Mouse (Mus musculus) limb, embryonic 14.5 days (tissue): ENCODE data around the gene Afg1l. TPM values are rescaled to one million over a fixed set of nuclear protein-coding genes. Genes with fewer than 3 reads are reported as not detected.

Source experiments
- ATAC-seq: fragments of 200-750 bp; cut with Nextera tagmentation; 2 replicates; pipeline ENCODE4 v1.8.0; 2017; ENCODE audit warnings: low read depth, moderate number of reproducible peaks, moderate TSS enrichment; ENCODE audit not compliant: low FRiP score
- DNase-seq: peaks from one replicate; pipeline ENCODE4 v3.0.0-alpha.2; 2015; ENCODE audit warnings: low spot score
- H3K27ac ChIP-seq: fragments of 300-500 bp; sonication (generic); replicated peaks from 2 replicates; pipeline ENCODE4 v1.5.1; 2014; ENCODE audit warnings: low read depth, mild to moderate bottlenecking, low read length, moderate library complexity, mixed read lengths
- H3K27me3 ChIP-seq: fragments of 300-500 bp; sonication (generic); 2 replicates; pipeline ENCODE4 v1.6.1; 2014; ENCODE audit warnings: low read length, mixed read lengths; ENCODE audit not compliant: control insufficient read depth, insufficient read depth
- H3K36me3 ChIP-seq: fragments of 300-500 bp; sonication (generic); 2 replicates; pipeline ENCODE4 v1.6.1; 2014; ENCODE audit warnings: mild to moderate bottlenecking, low read length, moderate library complexity, mixed read lengths; ENCODE audit not compliant: control insufficient read depth, insufficient read depth
- H3K4me1 ChIP-seq: fragments of 300-500 bp; sonication (generic); 2 replicates; pipeline ENCODE4 v1.6.1; 2014; ENCODE audit warnings: antibody characterized with exemption, low read length, mixed read lengths; ENCODE audit not compliant: control insufficient read depth, insufficient read depth
- H3K4me2 ChIP-seq: fragments of 300-500 bp; sonication (generic); replicated peaks from 2 replicates; pipeline ENCODE4 v1.6.1; 2014; ENCODE audit warnings: low read depth, mild to moderate bottlenecking, low read length, moderate library complexity; ENCODE audit not compliant: severe bottlenecking
- H3K4me3 ChIP-seq: fragments of 300-500 bp; sonication (generic); replicated peaks from 2 replicates; pipeline ENCODE4 v1.5.1; 2014; ENCODE audit warnings: low read length
- H3K9ac ChIP-seq: fragments of 300-500 bp; sonication (generic); 2 replicates; pipeline ENCODE4 v1.6.1; 2014; ENCODE audit warnings: mild to moderate bottlenecking, low read depth, low read length, moderate library complexity; ENCODE audit not compliant: severe bottlenecking
- H3K9me3 ChIP-seq: fragments of 300-500 bp; sonication (generic); 2 replicates; pipeline ENCODE4 v1.6.1; 2016; ENCODE audit warnings: low read length; ENCODE audit not compliant: control insufficient read depth
- POLR2A ChIP-seq: fragments of 200-500 bp; IDR thresholded peaks from 2 replicates; pipeline ENCODE4 v1.8.0; 2012; ENCODE audit warnings: inconsistent platforms, mild to moderate bottlenecking, moderate library complexity, borderline replicate concordance; ENCODE audit not compliant: insufficient read depth, insufficient read length; ENCODE audit errors: extremely low read depth
- WGBS: fragments of 180-500 bp; shearing (Covaris S2); extraction: QIAGEN DNeasy Blood & Tissue Kit; methylation state at CpG from one replicate; pipeline ENCODE4 v1.1.7; 2014; 5-methylcytosine and 5-hydroxymethylcytosine counted together
- polyA plus RNA-seq, 2 experiments: library from polyadenylated mRNA; depleted of rRNA in 1 of 2; stranded (reverse) in 1 of 2; unstranded in 1 of 2; fragments of >200 nt; fragmentation: Nextera tagmentation in 1 of 2; extraction: Ambion mirVana in 1 of 2; gene quantifications; 2 replicates each; pipeline versions ENCODE4 v1.2.1 to v1.2.3; 2012 to 2014

The Afg1l gene
- polyA plus RNA-seq, 2 experiments: 5.3 to 5.7 TPM

GRCm38 (mm10) chr10:42390436-42390835 lies 87.9 kb downstream of the Afg1l start:
- WGBS: 79% methylated on average over 11 of the region's 11 CpGs
- no peak for ATAC-seq
- H3K9ac ChIP-seq: no peak overlapping the region

GRCm38 (mm10) chr10:42388181-42388580 lies 90.2 kb downstream of the Afg1l start:
- Histone ChIP-seq H3K36me3 (no peaks in the 10 kb centered on the region), H3K9me3 (no peaks in the 10 kb centered on the region), H3K4me1 (no peaks in the 10 kb centered on the region), H3K9ac (no peak overlapping the region), H3K27me3 (no peaks in the 10 kb centered on the region), H3K27ac (no peak overlapping the region), H3K4me3 (no peak overlapping the region), H3K4me2 (no peak overlapping the region)
- no peak for TF ChIP-seq POLR2A
- no peak for ATAC-seq
- no peak for DNase-seq

More at GRCm38 (mm10) chr10:42390436-42390835, 87.9 kb downstream of the Afg1l start:
- no peak for DNase-seq
- no peaks in the 10 kb centered on the region for H3K36me3 ChIP-seq
- no peaks in the 10 kb centered on the region for H3K4me1 ChIP-seq
- no peak overlapping the region for H3K27ac ChIP-seq
- H3K9me3 ChIP-seq: no peaks in the 10 kb centered on the region
- no peak overlapping the region for H3K4me3 ChIP-seq
- TF ChIP-seq POLR2A: no peak
- H3K4me2 ChIP-seq: no peak overlapping the region
- H3K27me3 ChIP-seq: no peaks in the 10 kb centered on the region

GRCm38 (mm10) chr10:42384946-42385644 lies 93.3 kb downstream of the Afg1l start:
- DNase-seq (no peak), ATAC-seq (no peak)
- TF ChIP-seq POLR2A: no peak
- Histone ChIP-seq H3K27me3 (no peaks in the 10 kb centered on the region), H3K4me3 (no peak overlapping the region), H3K4me2 (no peak overlapping the region), H3K9me3 (no peaks in the 10 kb centered on the region), H3K9ac (no peak overlapping the region), H3K27ac (no peak overlapping the region), H3K36me3 (no peaks in the 10 kb centered on the region), H3K4me1 (no peaks in the 10 kb centered on the region)
- 76% methylated on average over 13 of the region's 13 CpGs for WGBS

GRCm38 (mm10) chr10:42383708-42384107 lies 94.7 kb downstream of the Afg1l start:
- Histone ChIP-seq H3K4me3 (no peak overlapping the region), H3K4me1 (no peaks in the 10 kb centered on the region), H3K27ac (no peak overlapping the region), H3K9me3 (no peaks in the 10 kb centered on the region), H3K9ac (no peak overlapping the region), H3K27me3 (no peaks in the 10 kb centered on the region), H3K36me3 (no peaks in the 10 kb centered on the region), H3K4me2 (no peak overlapping the region)
- WGBS: 67% methylated on average over 6 of the region's 6 CpGs
- no peak for ATAC-seq
- TF ChIP-seq POLR2A: no peak
- DNase-seq: no peak

GRCm38 (mm10) chr10:42364216-42364615 lies 114.1 kb downstream of the Afg1l start:
- Histone ChIP-seq H3K4me2 (no peak overlapping the region), H3K27me3 (no peaks in the 10 kb centered on the region), H3K36me3 (no peaks in the 10 kb centered on the region), H3K4me3 (no peak overlapping the region), H3K9ac (no peak overlapping the region), H3K4me1 (no peaks in the 10 kb centered on the region), H3K27ac (no peak overlapping the region), H3K9me3 (no peaks in the 10 kb centered on the region)
- ATAC-seq: peak; percentile 19; the same call in 1 of the 2 replicates
- 75% methylated on average over 10 of the region's 10 CpGs for WGBS
- TF ChIP-seq POLR2A: no peak
- DNase-seq: no peak

GRCm38 (mm10) chr10:42355980-42356379 lies 122.4 kb downstream of the Afg1l start:
- Histone ChIP-seq H3K27me3 (no peaks in the 10 kb centered on the region), H3K9me3 (no peaks in the 10 kb centered on the region), H3K36me3 (no peaks in the 10 kb centered on the region), H3K9ac (no peak overlapping the region), H3K4me1 (no peaks in the 10 kb centered on the region), H3K27ac (no peak overlapping the region), H3K4me2 (no peak overlapping the region), H3K4me3 (no peak overlapping the region)
- TF ChIP-seq POLR2A: no peak
- WGBS: 62% methylated on average over 3 of the region's 3 CpGs
- DNase-seq: no peak
- ATAC-seq: no peak
